Comparison of ENCODE assay signal across 13 mouse cellular contexts in the genomic region with DNA sequence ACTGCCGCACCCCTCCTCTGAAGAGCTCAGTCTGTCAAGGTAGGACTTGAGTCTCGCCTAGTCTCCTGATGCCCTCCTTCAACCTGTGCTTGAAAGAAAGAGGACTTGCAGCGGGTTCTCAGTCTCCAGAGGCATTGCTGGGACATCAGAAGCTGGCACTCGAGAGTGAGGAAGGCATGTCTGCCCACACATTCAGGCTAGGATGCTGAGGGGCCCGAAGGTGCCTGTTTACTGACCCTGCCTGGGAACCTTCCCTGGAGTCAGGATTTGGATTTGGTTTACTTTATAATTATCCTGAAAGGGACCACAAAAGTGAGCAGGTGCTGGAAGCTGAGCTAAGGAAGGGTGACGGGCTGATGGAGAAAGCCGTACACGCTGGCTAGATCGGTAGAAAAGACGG. TPM values are rescaled to one million over a fixed set of nuclear protein-coding genes. Genes with fewer than 3 reads are reported as not detected.
DNase-seq lines count a peak whose midpoint lies in the region; ATAC-seq and TF ChIP-seq lines count a peak whose summit lies in the region.
"Had no signal": no experiment of that assay in that cellular context is flagged by ENCODE, and none has a peak within 500 bp of the region (broad histone marks: within the 10 kb centered on the region; RNA-seq: fewer than 3 reads in every experiment).

No protein-coding gene starts in this region.

- no peaks in the 10 kb centered on the region; the same call in 1 of the 2 replicates for H3K36me3 ChIP-seq in heart, embryonic 13.5 days
- H3K36me3 ChIP-seq in lung, embryonic 15.5 days, result no peaks in the 10 kb centered on the region
- no peaks in the 10 kb centered on the region; the same call in 1 of the 2 replicates for H3K36me3 ChIP-seq in embryonic facial prominence, embryonic 13.5 days
- H3K36me3 ChIP-seq in small intestine, adult 2 months (ENCODE audit: control insufficient read depth, insufficient read depth, low read length), result no peaks in the 10 kb centered on the region

- WGBS in heart, embryonic 13.5 days, result 84% methylated on average over 10 of the region's 10 CpGs
- WGBS in lung, embryonic 15.5 days, result 74% methylated on average over 10 of the region's 10 CpGs
- 70% methylated on average over 10 of the region's 10 CpGs for WGBS in embryonic facial prominence, embryonic 13.5 days
- 88% methylated on average over 10 of the region's 10 CpGs for WGBS in small intestine, adult 2 months

- peak overlapping the region; percentile 93 for H3K27ac ChIP-seq in heart, embryonic 13.5 days (replicated peaks)
- peak overlapping the region; percentile 81 for H3K27ac ChIP-seq in lung, embryonic 15.5 days
- peak overlapping the region; percentile 7; the same call in 1 of the 2 replicates for H3K27ac ChIP-seq in embryonic facial prominence, embryonic 13.5 days
- H3K27ac ChIP-seq in small intestine, adult 2 months (ENCODE audit: insufficient read depth, low read depth, low read length), result peak overlapping the region; percentile 54
- H3K27ac ChIP-seq: liver, embryonic 14.5 days had no signal

- H3K4me1 ChIP-seq in heart, embryonic 13.5 days, result peaks cover 61% of the 10 kb centered on the region
- H3K4me1 ChIP-seq in lung, embryonic 15.5 days, result peaks cover 55% of the 10 kb centered on the region
- H3K4me1 ChIP-seq in embryonic facial prominence, embryonic 13.5 days, result peaks cover 65% of the 10 kb centered on the region
- peaks cover 9% of the 10 kb centered on the region; the same call in 1 of the 2 replicates for H3K4me1 ChIP-seq in small intestine, adult 2 months (ENCODE audit: control insufficient read depth, insufficient read depth, insufficient read length, low read length)

- no peak for ATAC-seq in heart, embryonic 13.5 days (ENCODE audit: extremely low read depth, insufficient number of reproducible peaks, low FRiP score, low TSS enrichment)
- no peak for ATAC-seq in lung, embryonic 15.5 days (ENCODE audit: borderline replicate concordance, extremely low read depth, low FRiP score, low TSS enrichment)
- no peak for ATAC-seq in embryonic facial prominence, embryonic 13.5 days (ENCODE audit: insufficient number of reproducible peaks, insufficient read depth, low FRiP score, low TSS enrichment, low read depth)

- no peak for DNase-seq in heart, adult 8-10 months (ENCODE audit: low spot score)
- no peak for DNase-seq in lung, postnatal 36 days
- DNase-seq in embryo, embryonic 10 days (ENCODE audit: low spot score), result no peak
- DNase-seq in gastrocnemius, postnatal 14 days, result no peak
- DNase-seq: cerebellum, adult 2 months; kidney, adult 18-20 months had no signal

- no peak for TF ChIP-seq POLR2A in small intestine, adult 2 months (IDR thresholded peaks at IDR 0.05; ENCODE audit: low read depth, low read length)

- peak overlapping the region; percentile 55 for H3K9ac ChIP-seq in heart, embryonic 13.5 days
- H3K9ac ChIP-seq in lung, embryonic 15.5 days, result no peak overlapping the region
- H3K9ac ChIP-seq in embryonic facial prominence, embryonic 13.5 days, result peak overlapping the region; percentile 52; the same call in 1 of the 2 replicates
- H3K9ac ChIP-seq: liver, embryonic 14.5 days had no signal

- H3K9me3 ChIP-seq in heart, embryonic 13.5 days, result no peaks in the 10 kb centered on the region
- H3K9me3 ChIP-seq in lung, embryonic 15.5 days, result no peaks in the 10 kb centered on the region
- H3K9me3 ChIP-seq in embryonic facial prominence, embryonic 13.5 days, result no peaks in the 10 kb centered on the region

- no peak for TF ChIP-seq CTCF in small intestine, adult 2 months (IDR thresholded peaks at IDR 0.05; ENCODE audit: extremely low read depth, insufficient read length, insufficient replicate concordance, low read depth, low read length)

- intact Hi-C loops in gastrocnemius, postnatal 14 days (cut with DNase I; ENCODE audit: low total_unique reads), result no loop called here

- H3K27me3 ChIP-seq in heart, embryonic 13.5 days (replicated peaks), result no peaks in the 10 kb centered on the region
- no peaks in the 10 kb centered on the region for H3K27me3 ChIP-seq in lung, embryonic 15.5 days
- H3K27me3 ChIP-seq in embryonic facial prominence, embryonic 13.5 days, result no peaks in the 10 kb centered on the region
- no peaks in the 10 kb centered on the region for H3K27me3 ChIP-seq in small intestine, adult 2 months (ENCODE audit: control insufficient read depth, insufficient read depth, low read length)

- no peak overlapping the region for H3K4me3 ChIP-seq in heart, embryonic 13.5 days
- no peak overlapping the region for H3K4me3 ChIP-seq in lung, embryonic 15.5 days
- H3K4me3 ChIP-seq in embryonic facial prominence, embryonic 13.5 days, result no peak overlapping the region
- H3K4me3 ChIP-seq in small intestine, adult 2 months (ENCODE audit: low read depth, low read length), result peak overlapping the region; percentile 24
- H3K4me3 ChIP-seq: erythroblast, embryonic 14.5 days had no signal

- H3K4me2 ChIP-seq in heart, embryonic 13.5 days, result peak overlapping the region; percentile 6; the same call in 1 of the 2 replicates
- peak overlapping the region; percentile 8; the same call in 1 of the 2 replicates for H3K4me2 ChIP-seq in lung, embryonic 15.5 days
- H3K4me2 ChIP-seq in embryonic facial prominence, embryonic 13.5 days, result 0 out of 2 replicates have a peak overlapping the region, but pooled peaks have one; percentile 22

RNA-seq across cellular contexts. Expression of a gene that starts 19.7 kb away (rescaled TPM):
- polyA plus RNA-seq in heart, embryonic 13.5 days (2015; fragmentation: Nextera tagmentation; extraction: Ambion mirVana), result 9.9 and 13.9 TPM in 2 replicates
- 10 to 100 TPM; 47.4 to 58.6 (median 48.9) TPM for total RNA-seq in heart, adult 8-10 months (2022)
- 13.0 and 14.0 TPM in 2 replicates for polyA plus RNA-seq in lung, embryonic 15.5 days (2015; fragmentation: Nextera tagmentation; extraction: Ambion mirVana)
- 13.1 and 17.2 TPM in 2 replicates for polyA plus RNA-seq in embryonic facial prominence, embryonic 13.5 days (2015; fragmentation: Nextera tagmentation; extraction: Ambion mirVana)
- 9.4 and 11.2 TPM in 2 replicates for polyA plus RNA-seq in small intestine, adult 2 months (2012; rRNA removed)
- total RNA-seq in gastrocnemius, postnatal 14 days (2021), result 10 to 100 TPM; 19.6 to 20.6 TPM

RNA-seq across cellular contexts. Expression of a gene that starts 27.4 kb away (rescaled TPM):
- polyA plus RNA-seq in heart, embryonic 13.5 days (2015; fragmentation: Nextera tagmentation; extraction: Ambion mirVana), result 0.11 TPM in 1 of 2 replicates, not detected in the other
- not detected for total RNA-seq in heart, adult 8-10 months (2022)
- 0.14 and 0.25 TPM in 2 replicates for polyA plus RNA-seq in lung, embryonic 15.5 days (2015; fragmentation: Nextera tagmentation; extraction: Ambion mirVana)
- 0.20 TPM in 1 of 2 replicates, not detected in the other for polyA plus RNA-seq in embryonic facial prominence, embryonic 13.5 days (2015; fragmentation: Nextera tagmentation; extraction: Ambion mirVana)
- 0.24 TPM in 1 of 2 replicates, not detected in the other for polyA plus RNA-seq in small intestine, adult 2 months (2012; rRNA removed)
- total RNA-seq in gastrocnemius, postnatal 14 days (2021), result not detected
- total RNA-seq: gastrocnemius, adult 18-20 months had no signal
- polyA plus RNA-seq: liver, embryonic 14.5 days had no signal

RNA-seq across cellular contexts. Expression of a gene that starts 40.3 kb away (rescaled TPM):
- 3.8 and 4.0 TPM in 2 replicates for polyA plus RNA-seq in heart, embryonic 13.5 days (2015; fragmentation: Nextera tagmentation; extraction: Ambion mirVana)
- total RNA-seq in heart, adult 8-10 months (2022), result 10 to 100 TPM; 31.3 to 38.2 (median 35.2) TPM
- polyA plus RNA-seq in lung, embryonic 15.5 days (2015; fragmentation: Nextera tagmentation; extraction: Ambion mirVana), result 8.3 and 8.5 TPM in 2 replicates
- 7.0 and 8.8 TPM in 2 replicates for polyA plus RNA-seq in embryonic facial prominence, embryonic 13.5 days (2015; fragmentation: Nextera tagmentation; extraction: Ambion mirVana)
- polyA plus RNA-seq in small intestine, adult 2 months (2012; rRNA removed), result 45.8 and 77.6 TPM in 2 replicates
- 10 to 100 TPM; 25.2 to 28.0 TPM for total RNA-seq in gastrocnemius, postnatal 14 days (2021)

RNA-seq across cellular contexts. Expression of a gene that starts 52.9 kb away (rescaled TPM):
- 1.9 and 2.6 TPM in 2 replicates for polyA plus RNA-seq in heart, embryonic 13.5 days (2015; fragmentation: Nextera tagmentation; extraction: Ambion mirVana)
- 1 to 10 TPM in 1 of 4 experiments, under 1 TPM in 3; 0.24 to 1.1 (median 0.69) TPM for total RNA-seq in heart, adult 8-10 months (2022)
- 1.8 and 3.1 TPM in 2 replicates for polyA plus RNA-seq in lung, embryonic 15.5 days (2015; fragmentation: Nextera tagmentation; extraction: Ambion mirVana)
- 3.2 and 3.8 TPM in 2 replicates for polyA plus RNA-seq in embryonic facial prominence, embryonic 13.5 days (2015; fragmentation: Nextera tagmentation; extraction: Ambion mirVana)
- 2.8 and 11.4 TPM in 2 replicates for polyA plus RNA-seq in small intestine, adult 2 months (2012; rRNA removed)
- not detected for total RNA-seq in gastrocnemius, postnatal 14 days (2021)

Comparison
In these comparisons a context has a peak if more than half of its experiments do, and no peak if none do; other contexts are left out.
1. H3K27ac ChIP-seq: peak in every context shown above with its lines; median percentile 93 in heart, embryonic 13.5 days; 81 in lung, embryonic 15.5 days; 54 in small intestine, adult 2 months; 7 in embryonic facial prominence, embryonic 13.5 days.